Mouse (Mus musculus) bone marrow, adult 2 months (tissue): ENCODE data around the gene Ddx58. TPM values are rescaled to one million over a fixed set of nuclear protein-coding genes. Genes with fewer than 3 reads are reported as not detected.

Source experiments
- H3K27ac ChIP-seq: fragments of 200-500 bp; 2 replicates; pipeline ENCODE4 v1.5.1; 2012; ENCODE audit warnings: low read depth, mild to moderate bottlenecking, control low read depth, inconsistent platforms, low read length; ENCODE audit not compliant: control insufficient read depth, poor library complexity, insufficient read depth
- H3K4me1 ChIP-seq: fragments of 200-500 bp; 2 replicates; pipeline ENCODE4 v1.6.1; 2011; ENCODE audit warnings: low read length; ENCODE audit not compliant: control insufficient read depth, insufficient read depth
- H3K4me3 ChIP-seq: fragments of 200-500 bp; replicated peaks from 2 replicates; pipeline ENCODE3; 2011; ENCODE audit warnings: mild to moderate bottlenecking, low read depth, low read length, control low read depth; ENCODE audit not compliant: control insufficient read depth
- CTCF ChIP-seq: fragments of 200-500 bp; IDR thresholded peaks from 2 replicates; pipeline ENCODE4 v1.5.1; 2011; ENCODE audit warnings: low read length, control low read depth; ENCODE audit not compliant: control insufficient read depth, insufficient read depth
- POLR2A ChIP-seq: fragments of 200-500 bp; IDR thresholded peaks from 2 replicates; pipeline ENCODE4 v1.6.1; 2011; ENCODE audit warnings: low read depth, mild to moderate bottlenecking, control low read depth, low read length, borderline replicate concordance; ENCODE audit not compliant: control insufficient read depth
- WGBS: fragments of 180-500 bp; shearing (Covaris S2); methylation state at CpG from one replicate; pipeline ENCODE4 v1.1.7; 2018; 5-methylcytosine and 5-hydroxymethylcytosine counted together
- polyA plus RNA-seq: library from polyadenylated mRNA; stranded (reverse); fragments of >200 nt; gene quantifications from 2 replicates; pipeline ENCODE4 v1.2.4, GENCODE M21; 2011; ENCODE audit warnings: low replicate concordance; ENCODE audit not compliant: missing spikeins, insufficient read depth, insufficient read length

The Ddx58 gene
- polyA plus RNA-seq, 1 experiment, result 17.6 TPM

GRCm38 (mm10) chr4:40207701-40208100 lies 31.9 kb downstream of the Ddx58 start:
- no peak overlapping the region for H3K27ac ChIP-seq
- no peak for TF ChIP-seq CTCF
- TF ChIP-seq POLR2A, result no peak
- H3K4me1 ChIP-seq, result peaks cover 2% of the 10 kb centered on the region; the same call in 1 of the 2 replicates
- no peak overlapping the region for H3K4me3 ChIP-seq
- 89% methylated on average over 5 of the region's 5 CpGs for WGBS

GRCm38 (mm10) chr4:40205231-40205903 lies 34.3 kb downstream of the Ddx58 start:
- peaks cover 2% of the 10 kb centered on the region; the same call in 1 of the 2 replicates for H3K4me1 ChIP-seq
- TF ChIP-seq CTCF (no peak), POLR2A (no peak)
- WGBS, result 66% methylated on average over 22 of the region's 22 CpGs
- no peak overlapping the region for H3K4me3 ChIP-seq
- no peak overlapping the region for H3K27ac ChIP-seq

DNA sequence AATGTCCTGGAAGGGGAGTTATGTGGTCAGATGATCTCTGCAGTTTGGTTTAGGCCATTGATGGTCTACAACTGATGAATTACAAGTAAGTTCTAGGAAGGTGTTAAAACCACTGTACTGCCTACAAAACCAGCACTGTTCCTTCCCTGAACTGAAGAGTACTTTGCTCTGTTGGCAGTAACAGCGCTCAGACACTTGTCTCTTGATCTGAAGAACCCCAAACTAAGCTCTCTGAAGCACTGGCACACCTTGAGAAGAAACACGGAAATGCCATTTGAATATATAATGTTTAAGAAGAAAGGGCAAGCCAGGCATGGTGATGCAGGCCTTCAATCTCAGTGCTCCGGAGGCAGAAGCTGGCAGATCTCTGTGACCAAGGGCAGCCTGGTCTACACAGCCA lies 35.3 kb downstream of the Ddx58 start:
- H3K4me3 ChIP-seq, result no peak overlapping the region
- H3K27ac ChIP-seq, result no peak overlapping the region
- peaks cover 2% of the 10 kb centered on the region; the same call in 1 of the 2 replicates for H3K4me1 ChIP-seq
- WGBS, result 86% methylated on average over 3 of the region's 3 CpGs
- no peak for TF ChIP-seq CTCF
- no peak for TF ChIP-seq POLR2A

- WGBS, result 46% methylated on average over 6 of the region's 6 CpGs
- Histone ChIP-seq H3K4me1 (peaks cover 2% of the 10 kb centered on the region; the same call in 1 of the 2 replicates), H3K4me3 (no peak overlapping the region), H3K27ac (no peak overlapping the region)
- no peak for TF ChIP-seq CTCF
- no peak for TF ChIP-seq POLR2A
Measured at GRCm38 (mm10) chr4:40202205-40202604, 37.4 kb downstream of the Ddx58 start.

GRCm38 (mm10) chr4:40195336-40195735 lies 44.3 kb downstream of the Ddx58 start:
- Histone ChIP-seq H3K4me3 (no peak overlapping the region), H3K4me1 (no peaks in the 10 kb centered on the region), H3K27ac (no peak overlapping the region)
- WGBS, result 62% methylated on average over 2 of the region's 2 CpGs
- no peak for TF ChIP-seq POLR2A
- TF ChIP-seq CTCF, result no peak

DNA sequence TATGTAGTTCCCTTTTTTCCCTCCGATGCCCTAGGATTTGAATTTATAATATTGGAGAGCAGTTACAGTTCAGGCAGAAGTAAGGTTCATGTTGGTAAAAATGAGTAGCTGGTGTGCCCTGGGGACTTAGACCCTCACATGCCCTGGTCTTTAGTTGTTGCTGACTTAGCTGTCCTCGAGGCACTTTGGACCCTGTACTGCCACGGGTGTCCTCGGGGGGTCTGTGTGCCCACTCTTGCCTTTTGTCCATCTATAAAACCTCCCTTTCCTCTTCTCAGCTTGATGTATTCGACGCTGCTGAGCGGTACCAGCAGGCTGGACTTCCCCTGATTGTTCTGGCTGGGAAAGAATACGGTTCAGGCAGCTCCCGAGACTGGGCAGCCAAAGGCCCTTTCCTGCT lies 46.2 kb downstream of the Ddx58 start:
- Histone ChIP-seq H3K4me3 (no peak overlapping the region), H3K4me1 (no peaks in the 10 kb centered on the region), H3K27ac (no peak overlapping the region)
- no peak for TF ChIP-seq POLR2A
- TF ChIP-seq CTCF, result no peak
- 69% methylated on average over 9 of the region's 9 CpGs for WGBS

DNA sequence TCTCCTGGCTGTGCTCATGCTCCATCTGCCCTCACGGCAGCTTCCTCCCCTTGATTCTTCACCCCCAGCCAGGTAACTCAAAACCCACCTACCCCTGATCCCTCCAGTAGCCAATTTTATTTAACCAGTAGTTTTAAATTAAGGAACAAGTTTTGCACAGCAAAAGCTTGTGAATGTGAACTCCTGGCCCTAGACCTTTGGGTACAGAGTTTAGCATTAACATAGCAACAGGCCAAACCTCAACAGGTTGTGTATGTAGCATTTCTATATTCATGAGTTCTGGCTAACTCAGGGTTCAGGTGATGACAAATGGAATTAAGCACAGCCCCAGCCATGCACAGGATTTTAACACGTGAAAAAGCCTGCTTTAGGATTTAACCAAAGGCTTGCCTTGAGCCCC lies 47.4 kb downstream of the Ddx58 start:
- H3K4me3 ChIP-seq, result no peak overlapping the region
- no peak overlapping the region for H3K27ac ChIP-seq
- no peaks in the 10 kb centered on the region for H3K4me1 ChIP-seq
- no peak for TF ChIP-seq CTCF
- WGBS, result 83% methylated on average over 2 of the region's 2 CpGs

DNA sequence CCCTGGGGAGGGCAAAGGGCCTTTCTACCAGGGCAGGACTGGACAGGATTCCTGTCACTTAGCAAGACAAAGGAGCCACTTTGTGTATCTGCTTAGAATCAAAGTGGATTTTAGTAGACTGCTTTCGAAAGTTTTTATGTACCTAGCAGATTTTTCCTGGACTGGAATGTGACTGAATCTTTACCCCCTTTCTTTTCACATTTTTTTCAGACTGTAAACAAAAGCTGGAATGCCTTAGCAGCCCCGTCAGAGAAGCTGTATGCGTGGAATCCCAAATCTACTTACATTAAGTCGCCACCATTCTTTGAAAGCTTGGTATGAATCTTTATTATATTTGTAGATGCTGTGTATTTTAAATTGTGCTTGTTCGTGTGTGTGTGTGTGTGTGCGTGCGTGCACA lies 51.7 kb downstream of the Ddx58 start:
- Histone ChIP-seq H3K4me3 (no peak overlapping the region), H3K4me1 (no peaks in the 10 kb centered on the region), H3K27ac (no peak overlapping the region)
- TF ChIP-seq CTCF (no peak), POLR2A (no peak)
- 91% methylated on average over 7 of the region's 7 CpGs for WGBS

GRCm38 (mm10) chr4:40184470-40184869 lies 55.2 kb downstream of the Ddx58 start:
- Histone ChIP-seq H3K27ac (no peak overlapping the region), H3K4me1 (no peaks in the 10 kb centered on the region), H3K4me3 (no peak overlapping the region)
- TF ChIP-seq POLR2A (no peak), CTCF (no peak)
- 85% methylated on average over 5 of the region's 5 CpGs for WGBS
